Mouse (Mus musculus) c-Kit-positive CD71-negative TER-119-negative erythroid progenitor cells, embryonic 14.5 days (primary cell): ENCODE data around the gene E330017A01Rik.

Source experiments
- DNase-seq: peaks from one replicate; pipeline ENCODE4 v3.0.0-alpha.2; 2013; ENCODE audit warnings: low read depth

The E330017A01Rik gene

GRCm38 (mm10) chr16:58589444-58589843 lies 49.1 kb downstream of the E330017A01Rik start:
- DNase-seq: no peak
